Mouse (Mus musculus): ENCODE measurements around the gene Mesd. TPM values are rescaled to one million over a fixed set of nuclear protein-coding genes. Genes with fewer than 3 reads are reported as not detected.

Mesd gene
- total RNA-seq, 2 experiments from 2014 or later = 28.6 to 50.3 TPM

GRCm38 (mm10) chr7:83901425-83901824 is 17.2 kb downstream of the Mesd start:
- ATAC-seq (replicated peaks; ENCODE audit: low FRiP score, low TSS enrichment, poor library complexity, severe bottlenecking) = no peak

- ATAC-seq (replicated peaks; ENCODE audit: low FRiP score, low TSS enrichment, poor library complexity, severe bottlenecking) = no peak
Observed at GRCm38 (mm10) chr7:83902296-83903145, 18.3 kb downstream of the Mesd start.

DNA sequence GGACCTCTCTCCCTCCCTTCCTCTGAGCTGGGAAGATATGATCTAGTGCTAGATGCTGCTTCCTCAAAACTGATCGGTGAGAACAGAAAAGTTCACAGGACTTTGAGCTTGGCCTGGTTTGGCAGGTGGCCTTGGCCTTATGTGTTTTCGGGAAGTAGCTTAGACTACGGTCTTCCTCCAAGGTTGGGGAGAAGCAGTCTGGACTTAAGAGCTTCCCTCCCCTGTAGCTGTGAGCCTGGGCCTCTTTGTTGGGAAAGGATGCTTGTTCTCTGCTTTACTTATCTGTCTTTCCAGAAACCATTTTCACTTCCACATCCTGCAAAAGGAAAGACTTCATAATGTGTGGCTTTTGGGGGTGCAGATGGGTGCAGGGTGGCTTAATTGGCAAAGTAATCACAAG is 20.6 kb downstream of the Mesd start:
- ATAC-seq (replicated peaks; ENCODE audit: low FRiP score, low TSS enrichment, poor library complexity, severe bottlenecking) = no peak

- no peak for ATAC-seq (replicated peaks; ENCODE audit: low FRiP score, low TSS enrichment, poor library complexity, severe bottlenecking)
Observed at GRCm38 (mm10) chr7:83911909-83912308, 27.6 kb downstream of the Mesd start.

DNA sequence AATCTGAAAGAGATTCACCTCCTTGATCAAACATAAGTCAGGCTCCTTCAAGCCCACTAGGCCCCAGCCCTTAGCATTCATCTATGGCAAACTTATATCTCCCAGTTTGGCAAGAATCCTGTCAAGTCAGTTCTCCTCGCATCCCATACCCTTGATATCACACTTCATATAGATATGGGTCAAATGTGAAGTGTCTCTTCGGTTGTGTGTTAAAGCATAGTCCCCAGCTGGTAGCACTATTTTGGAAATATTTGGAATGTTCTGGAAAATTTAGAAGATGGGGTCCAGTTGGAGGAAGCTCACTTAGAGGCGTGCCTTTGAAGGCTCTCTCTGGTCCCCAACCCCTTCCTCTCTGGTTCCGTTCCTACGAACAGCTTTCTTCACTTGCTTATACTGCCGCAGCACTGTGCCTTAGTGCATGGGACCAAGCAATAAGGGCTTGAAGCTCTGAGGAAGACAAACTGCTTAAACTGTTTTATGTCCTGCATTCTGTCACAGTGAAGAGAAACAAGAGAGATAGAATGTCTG is 29.2 kb downstream of the Mesd start:
- no peak for ATAC-seq (replicated peaks; ENCODE audit: low FRiP score, low TSS enrichment, poor library complexity, severe bottlenecking)

GRCm38 (mm10) chr7:83913995-83914394 is 29.7 kb downstream of the Mesd start:
- no peak for ATAC-seq (replicated peaks; ENCODE audit: low FRiP score, low TSS enrichment, poor library complexity, severe bottlenecking)

- ATAC-seq (replicated peaks; ENCODE audit: low FRiP score, low TSS enrichment, poor library complexity, severe bottlenecking) = peak; percentile 82
Observed at GRCm38 (mm10) chr7:83914566-83914965, 30.3 kb downstream of the Mesd start.

GRCm38 (mm10) chr7:83920241-83920640 is 36.0 kb downstream of the Mesd start:
- ATAC-seq (replicated peaks; ENCODE audit: low FRiP score, low TSS enrichment, poor library complexity, severe bottlenecking) = no peak

DNA sequence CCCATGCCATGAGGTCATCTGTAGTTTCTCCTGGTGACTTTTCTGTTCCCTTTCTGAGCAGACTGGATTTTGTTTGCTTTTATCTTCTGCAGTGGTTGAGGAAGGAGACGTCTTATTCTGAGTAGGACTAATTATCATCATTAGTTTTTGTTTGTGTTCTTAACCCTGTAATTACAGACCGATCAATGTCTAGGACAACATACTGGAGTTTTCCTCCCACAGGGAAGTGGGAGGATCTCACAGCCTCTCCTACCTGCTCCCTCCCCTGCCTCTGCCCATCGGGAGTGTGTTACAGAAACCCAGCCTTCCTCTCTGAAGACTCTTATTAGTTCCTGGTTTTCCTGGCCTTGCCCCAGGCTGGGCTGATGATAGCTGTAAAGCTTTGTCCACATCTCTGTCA is 37.4 kb downstream of the Mesd start:
- ATAC-seq (replicated peaks; ENCODE audit: low FRiP score, low TSS enrichment, poor library complexity, severe bottlenecking) = no peak

DNA sequence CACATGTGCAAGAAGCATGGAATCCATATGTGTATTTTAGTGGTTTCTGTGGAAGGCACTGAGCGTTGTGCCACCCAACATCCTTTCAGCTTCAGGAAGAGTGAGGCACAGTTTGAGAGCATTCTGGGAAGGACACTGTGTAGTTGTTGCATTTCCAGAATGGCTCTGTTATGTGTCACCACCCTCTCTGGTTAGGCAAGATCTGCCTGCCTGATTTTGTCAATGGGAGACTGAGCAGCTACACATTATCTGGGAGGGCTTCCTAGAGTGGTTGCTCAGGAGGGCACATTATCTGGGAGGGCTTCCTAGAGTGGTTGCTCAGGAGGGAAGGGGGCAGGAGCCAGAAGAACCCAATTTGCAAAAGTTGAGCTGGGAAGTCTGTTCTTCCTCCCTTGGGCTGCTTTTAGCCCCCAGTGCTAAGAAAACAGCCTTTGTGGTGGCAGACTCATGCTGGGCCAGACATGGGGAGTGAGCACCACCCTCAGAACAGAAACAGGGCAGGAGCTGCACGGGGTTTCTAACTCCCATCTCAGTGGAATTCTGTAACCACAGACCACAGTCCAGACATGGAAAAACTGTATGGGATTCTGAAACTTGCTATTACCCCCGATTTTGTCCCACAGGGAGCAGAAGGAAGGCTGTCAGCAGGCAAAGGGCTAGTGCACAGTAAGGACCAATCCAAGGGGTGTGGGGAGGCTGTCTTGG is 54.9 kb downstream of the Mesd start:
- no peak for ATAC-seq (replicated peaks; ENCODE audit: low FRiP score, low TSS enrichment, poor library complexity, severe bottlenecking)

DNA sequence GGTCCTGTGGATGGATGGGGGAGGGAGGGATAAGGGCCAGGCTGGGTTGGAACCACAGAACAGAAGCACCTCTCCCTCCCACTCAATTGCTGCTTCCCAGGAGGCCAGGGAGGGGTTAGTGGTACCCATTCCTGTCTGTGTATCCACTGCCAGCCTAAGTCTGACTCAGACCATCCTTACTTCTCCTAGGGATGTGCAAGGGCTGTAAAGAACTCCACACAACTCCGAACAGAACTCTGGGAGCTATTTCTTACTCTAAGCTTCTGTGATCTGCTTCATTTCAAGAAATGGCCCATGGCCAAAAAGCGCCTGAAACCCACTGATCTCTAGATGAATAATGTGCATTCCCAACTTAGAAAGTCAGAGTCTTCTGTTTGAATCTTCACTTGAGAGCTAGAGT is 55.9 kb downstream of the Mesd start:
- ATAC-seq (replicated peaks; ENCODE audit: low FRiP score, low TSS enrichment, poor library complexity, severe bottlenecking) = no peak

- ATAC-seq (replicated peaks; ENCODE audit: low FRiP score, low TSS enrichment, poor library complexity, severe bottlenecking) = no peak
Observed at GRCm38 (mm10) chr7:83941701-83942101, 57.4 kb downstream of the Mesd start.

DNA sequence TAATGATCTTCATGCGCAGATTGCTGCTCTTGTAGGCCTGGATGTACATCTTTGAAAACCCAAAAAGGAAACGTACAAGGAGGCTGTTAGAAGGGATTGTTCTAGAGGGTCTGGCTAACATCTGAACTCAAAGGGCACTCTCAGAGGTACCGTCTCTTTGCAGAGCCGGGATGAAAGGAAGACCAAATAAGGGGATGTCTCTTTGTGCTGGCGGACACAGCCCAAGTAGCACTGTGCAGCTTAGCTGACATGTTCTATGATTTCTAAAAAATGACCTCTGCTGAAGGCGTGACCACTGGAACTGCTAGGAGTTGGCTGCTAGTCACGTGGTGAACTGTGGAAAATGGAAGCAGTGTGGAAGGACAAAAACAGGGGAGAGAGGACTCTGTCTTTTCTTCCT is 64.5 kb downstream of the Mesd start:
- ATAC-seq (replicated peaks; ENCODE audit: low FRiP score, low TSS enrichment, poor library complexity, severe bottlenecking) = no peak

DNA sequence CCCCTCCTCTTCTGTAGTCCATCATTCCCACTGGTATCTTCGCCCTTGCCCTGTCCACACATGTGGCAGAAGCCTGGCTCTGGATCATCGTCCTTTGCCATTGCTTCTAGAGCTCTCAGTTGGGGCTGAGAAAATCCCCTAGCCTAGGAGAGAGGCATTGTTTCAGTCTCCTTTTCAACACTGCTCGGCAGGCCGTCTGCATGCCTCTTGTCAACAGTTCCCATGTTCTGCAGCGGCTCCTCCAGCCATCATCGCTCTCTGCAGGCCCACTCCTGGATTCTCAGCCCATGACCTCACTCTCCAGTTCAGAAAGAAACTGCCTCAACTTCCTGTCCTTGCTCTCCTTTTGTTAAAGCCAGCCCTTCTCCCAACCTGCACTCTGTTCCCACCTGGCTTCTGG is 65.4 kb downstream of the Mesd start:
- no peak for ATAC-seq (replicated peaks; ENCODE audit: low FRiP score, low TSS enrichment, poor library complexity, severe bottlenecking)

Other genes starting within 250 kb of the Mesd start
- 11.0 and 12.1 TPM in 2 replicates for gene Il16, start 138.7 kb upstream of the Mesd start, total RNA-seq (2014; fragmentation: Nextera tagmentation)
- gene Il16, start 138.7 kb upstream of the Mesd start, total RNA-seq (2017) = 11.0 and 12.9 TPM in 2 replicates
- not detected in 2 replicates for gene Cfap161, start 89.6 kb upstream of the Mesd start, total RNA-seq (2014; fragmentation: Nextera tagmentation)
- not detected in 2 replicates for gene Cfap161, start 89.6 kb upstream of the Mesd start, total RNA-seq (2017)
- 8.5 and 11.3 TPM in 2 replicates for gene Tlnrd1, start 161 bp upstream of the Mesd start, total RNA-seq (2014; fragmentation: Nextera tagmentation)
- 4.4 and 7.8 TPM in 2 replicates for gene Tlnrd1, start 161 bp upstream of the Mesd start, total RNA-seq (2017)
- not detected in 2 replicates for gene Cemip, start 202.0 kb downstream of the Mesd start, total RNA-seq (2014; fragmentation: Nextera tagmentation)
- gene Cemip, start 202.0 kb downstream of the Mesd start, total RNA-seq (2017) = 1.2 TPM in 1 of 2 replicates, not detected in the other

Measured in megakaryocyte-erythroid progenitor cell, adult 5-6 weeks (primary cell).